Mouse (Mus musculus) adrenal gland, postnatal 36 days (tissue): Measurements from ENCODE around the gene Kcnj2. TPM values are rescaled to one million over a fixed set of nuclear protein-coding genes. Genes with fewer than 3 reads are reported as not detected.

ENCODE experiments used
- DNase-seq, 2 experiments: peaks; one replicate each; pipeline ENCODE4 v3.0.0; 2021; ENCODE audit warnings: mixed read lengths in 1 of 2
- total RNA-seq, 2 experiments: library from RNA; stranded (reverse); gene quantifications; 2 replicates each; pipeline ENCODE4 v1.2.3; 2021

Gene Kcnj2
- total RNA-seq, 2 experiments from 2014 or later: 8.4 to 12.5 TPM

DNA sequence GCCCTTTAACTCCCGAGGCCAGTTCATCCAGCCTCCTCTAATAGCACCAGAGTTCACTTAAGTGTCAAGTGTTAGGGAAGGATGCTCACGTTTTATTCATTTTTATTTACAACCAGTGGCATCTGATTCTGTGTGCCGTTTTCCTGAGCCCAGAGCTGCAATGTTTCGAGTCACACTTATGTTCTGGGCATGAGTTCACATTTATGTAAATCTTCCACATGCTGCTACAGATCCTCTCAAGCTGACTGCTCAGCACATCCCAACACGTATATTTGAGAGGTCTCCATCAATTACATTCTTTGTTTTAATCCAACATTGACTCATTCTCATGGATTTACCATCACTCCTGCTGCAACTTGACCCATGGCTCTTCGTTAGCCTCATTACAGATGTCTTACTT, 25.2 kb downstream of the Kcnj2 start:
- DNase-seq: no peak

DNA sequence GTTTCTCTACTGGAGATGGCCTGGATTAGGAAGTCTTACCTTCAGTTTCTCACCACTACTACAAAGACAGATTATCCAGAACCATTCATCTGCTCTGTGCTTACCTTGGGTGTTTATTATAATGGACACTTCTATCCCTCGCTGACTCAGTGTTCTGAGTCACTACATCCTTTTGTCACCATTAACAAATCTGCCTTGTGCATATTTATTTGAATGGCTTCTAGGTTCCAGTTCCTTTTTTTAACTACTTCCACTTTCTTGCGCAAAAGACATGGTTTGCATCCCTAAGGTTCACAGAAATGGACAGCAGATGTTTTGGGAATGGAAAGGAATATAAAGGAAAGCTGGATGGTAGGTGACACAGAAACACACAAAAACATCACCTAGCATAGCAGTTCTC, 27.0 kb downstream of the Kcnj2 start:
- no peak for DNase-seq

DNA sequence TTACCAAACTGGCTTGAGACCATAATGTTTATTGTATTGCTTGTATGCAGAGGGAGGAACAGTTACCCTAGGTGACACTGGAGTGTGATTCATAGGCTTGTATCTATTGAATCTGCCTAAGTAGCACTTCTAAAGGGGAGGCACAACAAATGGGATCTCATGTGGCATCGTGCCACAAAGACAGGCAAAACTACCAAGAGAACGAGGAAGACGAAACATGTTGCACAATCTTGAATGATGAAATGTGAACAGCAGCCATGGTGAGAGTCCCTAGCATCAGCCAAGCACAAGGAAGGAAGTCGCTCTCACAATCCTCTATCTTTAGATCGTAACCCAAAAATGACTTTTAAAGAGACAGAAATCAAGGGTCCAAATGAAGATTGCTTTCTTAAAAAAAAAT, 30.6 kb downstream of the Kcnj2 start:
- no peak for DNase-seq

DNA sequence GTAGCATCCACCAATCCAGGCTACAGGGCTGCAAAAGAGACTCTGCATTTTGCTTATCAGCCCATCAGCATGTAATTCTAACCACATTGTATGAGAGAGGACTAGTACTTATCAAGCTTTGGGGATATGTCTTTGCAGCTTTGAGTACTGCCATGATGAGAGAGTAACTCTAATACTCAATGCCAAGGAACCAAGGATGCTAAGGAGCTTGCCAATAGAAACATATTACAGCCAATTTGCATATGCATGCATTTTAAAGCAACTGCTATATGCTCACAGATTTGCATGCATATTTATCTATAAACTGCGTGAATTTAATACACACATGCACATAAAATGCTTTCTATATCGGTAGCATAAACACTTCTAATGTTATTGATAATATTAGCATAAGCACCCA, 34.2 kb downstream of the Kcnj2 start:
- DNase-seq: no peak

DNA sequence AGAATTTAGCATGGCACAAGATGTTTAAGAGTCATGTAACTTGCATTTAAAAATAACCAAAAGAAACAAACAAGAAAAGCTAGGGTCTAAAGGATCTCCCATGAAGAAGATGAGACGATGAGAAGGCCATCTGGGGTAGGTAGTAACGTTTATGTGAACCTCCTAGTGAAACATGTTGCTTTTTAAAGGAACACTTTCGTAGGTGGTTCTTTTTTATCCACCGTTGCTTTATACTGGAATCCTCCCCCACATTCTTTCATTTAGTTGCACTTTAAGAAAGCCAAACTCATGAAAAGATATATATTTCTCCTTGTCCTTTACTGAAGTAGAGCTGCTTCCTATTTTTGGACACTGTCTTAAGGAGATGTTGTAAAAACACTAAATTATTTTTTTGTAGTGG, 34.7 kb downstream of the Kcnj2 start:
- no peak for DNase-seq

DNA sequence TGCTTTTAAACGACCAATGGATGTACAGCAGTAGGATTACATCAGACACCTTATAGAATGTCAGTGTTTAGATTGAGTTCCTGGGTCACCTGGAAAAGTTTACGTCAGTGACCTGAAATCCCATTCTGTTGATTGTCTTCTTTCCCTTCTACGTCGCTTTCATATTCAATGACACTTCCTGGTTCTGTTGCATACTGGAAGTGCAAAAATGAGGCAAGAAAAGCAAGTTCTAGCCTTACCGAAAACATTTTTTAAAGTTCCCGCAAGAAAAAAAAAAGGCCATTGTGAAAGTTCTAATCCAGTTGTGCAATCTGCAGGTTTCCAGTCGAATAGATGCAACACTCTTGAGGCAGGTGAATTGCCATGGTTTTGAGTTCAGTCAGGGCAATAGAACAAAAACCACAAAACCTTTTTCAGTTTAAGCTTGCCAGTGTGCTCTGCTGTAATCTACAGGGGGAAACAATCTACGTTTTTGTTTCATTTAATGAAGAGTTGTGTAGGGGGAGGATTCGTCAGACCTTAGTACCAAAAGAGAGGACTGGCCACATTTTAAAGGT, 35.7 kb downstream of the Kcnj2 start:
- no peak for DNase-seq

DNA sequence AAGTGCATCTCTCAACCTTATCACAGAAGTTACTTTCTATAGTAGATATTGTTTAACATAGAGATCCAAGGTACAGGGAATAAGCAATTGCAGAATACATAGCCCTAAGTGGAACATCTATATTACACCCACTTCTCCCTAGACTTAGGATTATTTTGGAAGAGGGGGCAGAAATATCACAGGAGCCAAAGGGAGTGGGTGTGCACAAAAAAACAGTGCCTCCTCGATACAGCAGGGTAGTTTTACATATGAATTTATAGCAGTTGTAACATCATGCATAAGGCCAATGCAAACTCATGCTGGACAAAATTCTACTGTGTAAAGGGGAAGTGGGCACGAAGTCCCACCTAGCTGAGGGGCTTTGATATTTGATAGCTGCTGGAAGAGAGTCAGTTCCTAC, 38.5 kb downstream of the Kcnj2 start:
- no peak for DNase-seq

DNA sequence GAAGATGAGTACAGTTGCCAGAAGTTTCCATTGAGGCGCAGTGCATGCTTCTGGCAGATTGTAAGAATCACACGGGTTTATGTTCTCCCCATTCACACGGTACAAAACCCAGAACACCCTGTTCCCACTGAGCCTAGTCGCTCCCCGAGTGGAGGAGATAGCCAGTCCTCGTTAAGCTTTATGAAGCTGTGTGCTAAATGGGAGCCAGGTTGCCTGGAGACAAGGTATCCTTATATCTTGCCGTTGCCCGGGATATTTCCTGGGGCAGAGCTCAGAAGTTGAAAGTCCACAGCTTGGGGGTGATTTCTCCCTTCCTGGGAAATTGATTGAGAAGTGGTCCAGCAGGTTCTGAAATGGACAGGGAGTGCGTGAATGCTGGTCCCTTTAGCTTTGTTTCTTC, 42.2 kb downstream of the Kcnj2 start:
- no peak for DNase-seq

DNA sequence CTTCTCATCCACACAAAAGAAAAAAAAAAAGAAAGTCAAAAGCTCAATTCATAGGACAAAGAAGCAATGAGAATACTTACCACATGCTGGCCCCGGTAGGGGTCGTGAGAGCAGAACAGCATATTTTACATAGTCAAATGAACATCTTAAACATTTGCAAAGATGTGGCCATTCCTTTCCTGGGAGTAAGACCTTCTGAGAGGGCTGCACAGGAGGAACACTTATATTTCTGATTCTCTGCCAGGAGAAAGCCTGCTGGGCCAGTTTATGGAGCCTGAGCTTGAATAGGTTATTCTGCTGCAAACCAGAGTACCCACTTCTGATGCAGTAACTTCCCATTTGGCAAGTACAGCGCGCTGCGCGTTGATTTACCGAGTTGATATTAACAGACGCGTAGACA, 55.5 kb downstream of the Kcnj2 start:
- no peak for DNase-seq

DNA sequence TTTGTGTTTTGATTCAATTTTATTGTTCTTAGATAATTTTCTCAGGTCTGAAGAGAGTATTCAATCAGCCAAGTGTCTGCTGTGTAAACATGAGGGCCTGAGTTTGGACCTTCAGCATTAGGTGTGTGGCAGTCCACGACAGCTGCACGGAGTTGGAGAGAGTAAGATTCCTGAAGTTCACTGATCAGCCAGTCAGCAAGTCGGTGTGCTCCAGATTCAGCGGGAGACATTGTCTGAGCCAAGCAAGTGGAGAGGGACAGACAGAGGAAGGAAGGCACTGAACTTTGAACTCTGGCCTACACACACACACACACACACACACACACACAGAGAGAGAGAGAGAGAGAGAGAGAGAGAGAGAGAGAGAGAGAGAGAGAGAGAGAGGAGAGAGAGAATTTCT, 57.4 kb downstream of the Kcnj2 start:
- DNase-seq: peak in 1 of 2 experiments; percentile 7

DNA sequence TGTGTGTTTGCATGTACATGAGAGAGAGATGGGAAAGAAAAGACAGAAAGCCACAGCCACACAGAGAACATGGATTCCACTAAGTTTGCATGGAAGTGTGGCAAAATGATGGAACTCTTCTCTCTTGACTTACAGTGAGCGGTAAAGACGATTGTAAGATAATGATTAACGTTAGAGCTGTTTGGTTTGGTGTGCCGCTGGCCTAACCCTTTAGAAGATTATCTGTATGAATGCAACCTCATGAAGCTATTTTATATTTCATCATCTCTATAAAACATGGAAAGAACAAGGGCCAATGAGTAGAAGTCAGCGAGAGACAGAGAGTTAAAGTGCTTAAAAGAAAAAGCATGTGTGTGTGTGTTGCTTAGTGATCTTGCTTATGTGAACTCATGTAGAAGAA, 60.0 kb downstream of the Kcnj2 start:
- DNase-seq: no peak

Other genes starting within 250 kb of the Kcnj2 start
- under 1 TPM in 1 of 2 experiments, not detected in 1; 0.07 TPM for gene Kcnj16, start 98.1 kb upstream of the Kcnj2 start, total RNA-seq